Mouse (Mus musculus) olfactory bulb, adult 2 months (tissue): Measurements from ENCODE around the gene D3Ertd254e.

Experiments used
- CTCF ChIP-seq: fragments of 200-500 bp; IDR thresholded peaks from 2 replicates; pipeline ENCODE4 v1.5.1; 2012; ENCODE audit warnings: low read depth, mild to moderate bottlenecking, low read length, moderate library complexity; ENCODE audit not compliant: insufficient read depth
- POLR2A ChIP-seq: fragments of 200-500 bp; IDR thresholded peaks from 2 replicates; pipeline ENCODE4 v1.6.1; 2012; ENCODE audit warnings: mild to moderate bottlenecking, low read depth, low read length, moderate library complexity; ENCODE audit not compliant: insufficient read depth

DNA sequence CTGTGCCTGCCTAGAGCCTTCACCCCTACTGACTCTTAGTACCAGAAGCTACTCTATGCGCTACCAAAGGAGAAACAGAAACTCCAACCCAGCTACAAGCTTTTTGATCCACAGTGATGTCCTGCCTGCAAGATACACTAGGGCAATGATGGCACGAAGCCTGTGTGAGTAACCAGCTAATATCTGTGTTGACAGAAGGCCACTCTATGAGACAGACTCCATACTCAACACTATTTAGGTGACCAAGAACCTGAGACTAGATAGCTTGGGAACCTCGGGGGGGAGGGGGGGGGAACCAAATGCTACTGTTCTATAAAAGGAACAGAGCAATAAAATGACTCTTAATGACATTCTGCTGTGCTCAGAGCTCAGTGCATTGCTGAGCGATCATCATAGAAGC lies 35.7 kb downstream of the D3Ertd254e start:
- no peak for TF ChIP-seq CTCF
- no peak for TF ChIP-seq POLR2A
